Mouse (Mus musculus): ENCODE data around the gene Gpr18. TPM values are rescaled to one million over a fixed set of nuclear protein-coding genes. Genes with fewer than 3 reads are reported as not detected.

Gene Gpr18
- 31.4 to 45.9 TPM (median 34.6 TPM) in 3 replicates for total RNA-seq (2017)

DNA sequence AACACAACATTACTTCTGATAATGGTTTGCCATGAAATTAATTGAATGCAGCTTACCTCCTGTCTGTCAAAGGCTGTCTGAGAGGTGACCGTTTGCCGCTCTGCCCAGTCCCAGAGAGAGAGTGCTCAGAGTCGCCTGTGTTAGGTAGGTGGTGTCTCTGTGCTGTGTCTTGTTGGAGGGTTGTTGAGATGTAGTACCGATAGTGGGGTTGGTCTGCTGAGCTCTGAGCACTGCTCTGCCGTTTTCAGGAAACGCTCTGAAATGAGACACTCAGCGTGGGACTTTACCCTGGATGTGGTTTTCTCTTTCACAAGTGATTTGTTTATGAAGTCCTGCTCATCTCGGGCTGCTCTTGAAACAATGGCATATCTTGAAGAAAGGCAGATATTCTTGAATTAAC lies at the start of gene Gpr18:
Gene Gpr18, minus strand, starts transcription at position 161 of the 400 bp plus-strand sequence.
- ATAC-seq (replicated peaks; ENCODE audit: insufficient number of reproducible peaks, low FRiP score, low TSS enrichment, poor library complexity, severe bottlenecking) = peak; percentile 74

DNA sequence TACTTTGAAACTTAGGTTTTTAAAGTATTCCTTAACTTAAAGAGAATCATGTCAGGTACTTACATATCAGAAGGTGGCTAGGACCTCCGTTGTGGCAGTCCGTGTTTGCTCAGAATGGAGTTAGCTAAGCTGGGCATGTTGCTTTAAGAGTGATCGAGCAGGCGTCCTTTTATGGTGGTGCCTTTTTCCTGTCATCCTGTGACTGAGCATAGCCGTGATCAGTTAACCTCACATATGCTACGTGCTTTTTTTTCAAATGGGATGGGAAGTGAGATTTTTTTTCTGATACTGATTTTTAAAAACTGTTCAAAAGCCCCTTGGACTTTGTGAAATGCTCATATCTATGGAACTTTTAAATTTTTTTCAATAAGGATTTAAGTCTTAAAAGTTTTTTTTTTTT lies 49.4 kb upstream of the Gpr18 start, which contains the start of gene Gpr183:
Gene Gpr183, minus strand, starts transcription at position 206 of the 400 bp plus-strand sequence.
- ATAC-seq (replicated peaks; ENCODE audit: insufficient number of reproducible peaks, low FRiP score, low TSS enrichment, poor library complexity, severe bottlenecking) = no peak

DNA sequence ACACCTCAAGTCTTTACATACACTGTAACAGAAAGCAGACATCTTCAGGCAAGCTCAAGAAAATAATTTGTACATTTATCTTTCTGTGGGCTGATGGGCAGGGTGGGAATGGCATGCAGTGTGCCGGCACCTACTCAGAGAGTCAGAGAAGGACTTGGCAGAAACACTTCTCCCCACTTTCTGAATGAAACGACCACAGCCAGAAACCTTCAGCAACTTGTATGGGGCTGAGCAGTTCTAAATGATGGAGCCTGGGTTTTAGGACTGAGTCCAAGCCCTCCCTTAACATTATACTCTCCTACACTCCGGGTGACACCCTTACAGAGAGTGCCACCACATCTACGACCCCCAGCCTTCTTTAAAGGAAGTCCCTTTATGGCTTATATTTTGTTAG lies 48.4 kb upstream of the Gpr18 start:
- ATAC-seq (replicated peaks; ENCODE audit: insufficient number of reproducible peaks, low FRiP score, low TSS enrichment, poor library complexity, severe bottlenecking) = no peak

DNA sequence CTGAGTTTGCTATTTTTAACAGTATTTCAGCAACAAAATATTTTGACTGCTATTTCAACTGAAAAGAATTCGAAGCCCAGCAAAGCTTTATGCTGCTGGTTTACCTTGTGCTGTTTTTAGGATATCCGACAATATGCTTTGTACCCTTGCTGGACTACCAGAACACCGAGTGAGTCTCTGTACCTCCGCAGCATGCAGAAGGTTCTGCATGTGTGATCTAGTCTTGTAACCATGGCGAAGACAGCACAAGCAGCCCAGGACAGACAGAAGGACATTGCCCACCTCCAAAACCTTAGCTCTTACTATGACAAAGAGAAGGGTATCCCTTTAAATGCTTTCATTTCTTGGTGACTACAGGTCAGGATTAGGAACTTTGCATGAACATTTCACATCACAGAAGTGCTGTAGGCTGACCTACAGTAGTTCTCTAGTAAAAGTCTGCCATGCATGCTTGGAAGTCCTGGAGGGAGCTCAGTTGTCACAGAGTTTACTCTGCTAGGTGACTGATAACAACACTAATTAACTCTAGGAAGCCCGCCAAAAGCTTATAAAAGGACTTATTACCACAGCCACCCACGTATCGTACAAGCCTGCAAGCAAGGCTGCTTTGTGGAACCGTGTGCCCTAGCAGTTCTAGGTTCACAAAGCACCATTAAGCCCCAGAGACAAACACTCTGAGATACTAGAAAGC lies 47.8 kb upstream of the Gpr18 start:
- ATAC-seq (replicated peaks; ENCODE audit: insufficient number of reproducible peaks, low FRiP score, low TSS enrichment, poor library complexity, severe bottlenecking) = no peak

DNA sequence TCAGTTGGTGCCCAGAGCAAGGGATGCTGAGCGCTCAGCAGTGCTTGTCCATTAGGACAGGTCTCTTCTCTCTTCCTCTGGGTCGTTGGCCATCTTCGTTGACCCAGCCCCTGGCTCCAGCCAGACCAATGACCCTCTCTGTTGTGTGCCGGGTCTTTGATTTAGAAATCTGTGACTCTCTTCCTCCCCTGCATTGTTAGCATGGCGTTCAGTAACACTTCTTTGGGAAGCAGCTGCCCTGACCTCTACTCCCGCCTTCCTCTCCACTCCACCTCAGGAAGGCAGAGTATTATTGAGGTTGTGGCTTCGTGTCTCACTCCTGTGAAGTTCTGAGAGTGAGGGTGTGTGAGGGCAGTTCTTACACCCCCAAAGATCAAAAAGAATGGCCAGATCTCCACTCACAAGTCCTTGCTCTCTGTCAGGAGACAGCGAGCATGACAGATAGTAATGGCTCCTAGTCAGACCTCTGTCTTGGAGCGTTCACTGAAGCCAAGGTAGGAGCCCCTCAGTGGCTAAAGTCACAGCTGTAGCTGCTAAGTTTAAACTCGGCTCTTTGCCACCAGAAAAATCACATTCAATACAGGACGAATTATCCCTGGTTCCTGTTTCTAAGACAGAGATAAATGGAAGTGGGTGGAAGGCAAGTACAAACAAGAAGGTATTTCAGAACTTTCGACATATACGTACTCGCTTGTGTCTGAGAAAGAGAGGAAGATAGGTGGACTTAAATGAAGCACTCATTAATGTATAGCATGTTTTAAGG lies 46.7 kb upstream of the Gpr18 start:
- ATAC-seq (replicated peaks; ENCODE audit: insufficient number of reproducible peaks, low FRiP score, low TSS enrichment, poor library complexity, severe bottlenecking) = no peak

DNA sequence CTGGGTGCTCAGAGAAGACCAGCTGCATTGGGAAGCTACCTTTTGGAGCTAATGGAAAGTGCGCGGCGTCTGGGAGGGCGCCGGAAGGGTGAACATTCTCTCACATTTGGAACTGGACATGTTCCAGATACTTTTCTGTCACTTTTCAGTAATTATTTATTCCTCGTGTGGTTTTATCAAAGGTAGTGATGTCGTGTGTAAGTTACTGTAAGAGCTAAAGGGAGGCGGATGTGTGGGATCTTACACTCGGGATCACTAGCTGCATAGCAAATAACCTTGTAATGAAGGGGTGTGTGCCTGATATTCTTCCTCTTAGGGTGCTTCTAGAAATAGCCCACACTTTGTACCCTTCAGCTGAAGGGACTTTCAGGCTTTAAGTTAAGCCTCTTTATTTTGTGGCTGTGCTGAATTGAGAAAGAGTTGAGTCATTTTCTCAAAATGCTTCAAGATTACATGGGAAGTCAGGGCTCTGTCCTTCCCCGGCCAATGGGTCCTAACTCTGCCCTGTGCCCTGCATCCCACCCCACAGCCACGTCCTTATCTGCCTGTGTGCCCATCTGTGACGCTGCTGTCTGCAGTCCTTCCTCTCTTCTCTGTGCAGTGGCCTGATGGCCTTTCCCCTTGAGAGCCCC lies 46.0 kb upstream of the Gpr18 start:
- peak; percentile 49 for ATAC-seq (replicated peaks; ENCODE audit: insufficient number of reproducible peaks, low FRiP score, low TSS enrichment, poor library complexity, severe bottlenecking)

DNA sequence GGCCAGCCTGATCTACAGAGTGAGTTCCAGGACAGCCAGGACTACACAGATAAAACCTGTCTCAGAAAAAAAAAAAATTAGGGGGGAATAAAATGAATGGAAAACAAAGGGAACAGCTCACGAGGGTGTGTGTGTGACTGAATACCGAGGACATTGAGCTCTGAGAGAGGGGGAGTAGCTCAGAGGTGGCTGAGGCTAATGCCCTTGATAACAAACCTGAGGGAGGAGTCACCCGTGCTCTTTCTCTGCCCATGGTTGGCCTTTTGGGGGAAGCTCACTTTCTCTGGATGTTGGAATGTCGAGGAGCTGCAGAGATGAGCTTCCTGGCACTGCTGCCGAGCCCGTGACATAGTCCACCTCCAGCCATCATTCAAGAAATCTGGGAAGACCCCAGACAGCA lies 45.4 kb upstream of the Gpr18 start:
- ATAC-seq (replicated peaks; ENCODE audit: insufficient number of reproducible peaks, low FRiP score, low TSS enrichment, poor library complexity, severe bottlenecking) = no peak

DNA sequence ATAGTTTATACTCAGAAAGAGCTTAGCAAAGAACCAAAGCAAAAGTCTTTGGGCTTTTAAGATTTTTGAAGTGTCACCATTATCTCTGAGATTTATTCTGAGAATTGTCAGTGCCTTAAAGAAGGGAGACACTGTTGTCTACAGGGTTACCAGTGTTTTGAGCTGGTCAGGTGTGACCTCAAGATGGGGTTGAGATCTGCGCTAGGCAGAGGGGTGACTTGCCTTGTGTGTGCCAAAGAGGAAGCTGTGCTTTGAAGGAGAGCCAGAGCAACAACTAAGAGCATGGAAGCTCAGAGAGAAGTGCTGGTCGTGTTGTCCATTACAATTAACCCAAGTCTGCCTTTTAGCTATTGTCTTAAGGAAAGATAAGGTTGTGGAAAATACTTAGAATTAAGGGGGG lies 45.0 kb upstream of the Gpr18 start:
- ATAC-seq (replicated peaks; ENCODE audit: insufficient number of reproducible peaks, low FRiP score, low TSS enrichment, poor library complexity, severe bottlenecking) = no peak

DNA sequence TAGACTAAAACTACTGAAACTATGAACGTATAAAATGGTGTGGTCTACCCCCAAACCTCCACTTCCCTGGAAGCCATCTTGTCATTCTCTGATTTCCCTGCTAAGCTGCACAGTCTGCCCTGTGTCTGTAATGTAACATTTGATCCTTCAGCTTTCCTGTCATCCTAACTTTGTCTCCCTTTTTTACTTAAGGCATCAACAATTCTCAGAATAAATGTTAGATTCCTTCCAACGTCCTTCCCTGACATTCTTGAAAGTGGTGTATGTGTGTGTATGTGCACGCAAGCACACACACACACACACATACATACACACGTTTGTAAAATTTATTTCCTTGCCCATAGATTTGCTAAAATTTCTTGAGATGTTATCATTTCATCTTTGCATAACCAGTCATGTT lies 44.5 kb upstream of the Gpr18 start:
- no peak for ATAC-seq (replicated peaks; ENCODE audit: insufficient number of reproducible peaks, low FRiP score, low TSS enrichment, poor library complexity, severe bottlenecking)

DNA sequence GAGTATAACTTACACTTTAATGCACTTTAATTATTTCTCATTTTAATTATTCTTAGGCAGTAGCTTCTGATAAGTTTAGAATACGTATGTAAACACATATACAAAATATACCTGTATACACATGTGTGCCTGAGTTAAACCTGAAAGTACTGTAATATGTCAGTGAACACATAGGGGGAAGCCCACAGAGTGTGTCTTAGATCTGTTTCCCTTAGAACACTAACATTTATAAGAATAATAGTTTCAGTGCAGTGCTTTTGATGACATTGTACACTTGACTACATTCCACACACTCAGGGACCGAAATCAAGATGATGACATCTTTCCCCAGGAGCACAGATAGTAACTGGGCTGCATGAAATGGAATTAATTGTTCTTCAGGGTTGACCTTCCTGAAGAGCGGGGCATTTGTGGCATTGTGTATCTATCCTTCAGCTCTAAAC lies 44.0 kb upstream of the Gpr18 start:
- no peak for ATAC-seq (replicated peaks; ENCODE audit: insufficient number of reproducible peaks, low FRiP score, low TSS enrichment, poor library complexity, severe bottlenecking)

DNA sequence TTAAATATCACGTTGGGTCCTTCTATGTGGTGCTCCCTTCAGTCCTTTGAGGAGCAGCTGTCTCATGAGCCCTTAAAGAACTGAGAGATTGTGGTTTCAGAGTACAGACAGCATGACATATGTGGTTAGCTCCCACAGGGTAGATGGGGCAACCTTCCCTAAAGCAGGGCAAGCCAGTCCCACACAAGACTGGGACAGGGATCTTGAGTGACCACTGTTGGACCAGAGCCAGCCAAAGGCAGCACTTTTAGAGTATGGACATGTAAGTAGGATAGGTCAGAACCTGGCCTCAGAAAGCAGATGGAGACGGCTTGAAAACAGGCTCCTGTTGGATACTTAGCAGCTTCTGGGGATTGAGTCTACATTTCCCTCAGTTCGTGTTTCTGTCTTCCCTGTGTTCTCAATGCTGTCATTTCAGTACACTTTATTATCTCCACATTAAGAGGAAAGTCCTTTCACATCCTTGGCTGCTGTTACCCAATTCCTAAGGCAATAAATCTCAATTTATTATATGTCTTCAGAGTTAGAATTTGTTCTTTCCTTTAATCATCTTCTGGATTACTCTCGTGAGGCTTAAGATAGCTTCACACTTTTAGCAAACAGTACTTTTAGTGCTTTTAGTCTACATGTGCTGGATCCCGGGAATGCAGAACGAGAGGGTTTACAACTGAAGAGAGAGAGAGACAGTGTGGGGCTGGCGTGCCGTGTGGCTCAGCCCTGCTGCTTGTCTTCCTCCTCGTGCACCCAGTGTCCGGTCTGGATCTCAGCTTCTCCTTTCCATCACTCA lies 43.4 kb upstream of the Gpr18 start:
- ATAC-seq (replicated peaks; ENCODE audit: insufficient number of reproducible peaks, low FRiP score, low TSS enrichment, poor library complexity, severe bottlenecking) = peak; percentile 8; the same call in 1 of the 2 replicates

DNA sequence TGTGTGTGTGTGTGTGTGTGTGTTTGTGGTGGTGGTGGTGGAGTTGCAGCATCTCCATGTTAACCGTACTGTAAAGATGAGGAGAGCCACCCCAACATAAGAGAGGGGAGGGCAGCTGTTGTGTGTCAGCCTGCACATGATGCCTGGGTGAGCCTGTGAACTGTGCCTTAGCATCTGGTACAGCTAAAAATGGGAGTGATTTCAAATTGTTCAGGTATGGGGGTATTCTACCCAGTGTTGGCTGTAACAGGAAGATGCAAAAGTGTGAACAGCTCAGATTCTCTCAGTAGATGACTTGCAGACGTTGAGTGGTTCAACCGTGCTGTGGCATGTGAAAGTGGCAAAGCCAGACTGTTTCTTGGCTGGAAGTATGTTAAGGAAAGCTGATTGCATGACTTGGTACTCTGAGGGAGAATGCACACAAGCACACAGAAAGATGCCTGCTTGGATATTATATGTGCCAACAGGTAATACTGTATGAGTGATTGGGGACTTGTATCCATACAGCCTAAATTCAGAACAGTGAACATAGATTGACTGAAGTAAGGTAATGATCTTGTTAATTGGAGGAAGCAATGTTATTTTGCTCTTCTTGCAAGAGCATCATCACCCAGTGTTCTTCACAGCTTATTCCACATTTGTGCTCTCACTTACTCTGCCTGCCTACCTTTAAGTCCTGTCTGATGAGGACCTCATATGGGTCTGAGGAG lies 42.6 kb upstream of the Gpr18 start:
- ATAC-seq (replicated peaks; ENCODE audit: insufficient number of reproducible peaks, low FRiP score, low TSS enrichment, poor library complexity, severe bottlenecking) = no peak

DNA sequence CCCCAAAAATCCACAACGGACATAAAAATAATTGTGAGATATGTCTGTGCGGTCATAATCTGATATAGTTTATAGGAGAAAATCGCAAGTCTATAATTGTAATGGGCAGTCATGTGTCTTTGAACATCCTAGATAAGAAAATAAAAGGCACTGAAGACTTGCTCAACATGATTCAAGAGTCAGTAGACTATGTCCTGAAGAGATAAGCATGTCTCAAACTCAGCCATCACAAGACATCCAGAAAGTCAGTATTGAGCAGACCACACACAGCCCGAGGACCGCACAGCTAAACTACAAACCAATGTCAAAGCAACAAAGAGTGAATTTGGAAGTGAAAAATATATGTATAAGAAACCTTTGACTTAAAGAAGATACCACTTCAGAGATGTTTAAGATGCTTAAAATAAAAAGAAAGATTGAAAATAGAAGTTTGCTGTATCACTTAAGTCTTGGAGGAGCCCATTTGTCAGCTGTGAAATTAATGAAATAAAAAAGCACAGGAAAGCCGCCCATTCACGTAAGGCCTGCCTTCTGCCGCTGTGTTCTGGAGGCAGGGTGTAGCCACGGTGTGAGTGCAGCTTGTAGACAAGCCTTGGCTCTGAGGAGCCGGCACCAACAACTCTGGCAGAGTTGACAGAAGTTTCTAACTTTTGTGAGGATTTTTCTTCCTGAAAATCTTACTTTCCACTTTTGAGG lies 41.7 kb upstream of the Gpr18 start:
- no peak for ATAC-seq (replicated peaks; ENCODE audit: insufficient number of reproducible peaks, low FRiP score, low TSS enrichment, poor library complexity, severe bottlenecking)

DNA sequence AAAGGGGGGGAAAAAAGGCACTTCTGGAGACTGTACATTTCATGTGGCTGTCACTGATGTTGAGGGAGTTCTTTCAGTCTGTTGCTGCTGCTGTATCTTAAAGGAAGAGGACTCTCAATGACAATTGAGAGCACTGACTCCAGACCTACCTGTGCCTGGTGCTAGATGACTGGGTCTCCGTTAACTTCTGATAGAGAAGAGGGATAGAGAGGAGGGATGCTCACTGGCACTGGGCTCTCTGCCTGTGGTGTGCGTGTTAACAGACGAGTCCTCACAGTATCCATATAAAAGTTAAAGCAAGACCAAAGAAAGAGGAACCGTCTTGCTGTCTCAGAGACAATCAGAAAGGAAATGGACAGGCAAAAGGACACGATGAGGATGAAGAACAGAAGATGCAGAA lies 40.7 kb upstream of the Gpr18 start:
- ATAC-seq (replicated peaks; ENCODE audit: insufficient number of reproducible peaks, low FRiP score, low TSS enrichment, poor library complexity, severe bottlenecking) = no peak

DNA sequence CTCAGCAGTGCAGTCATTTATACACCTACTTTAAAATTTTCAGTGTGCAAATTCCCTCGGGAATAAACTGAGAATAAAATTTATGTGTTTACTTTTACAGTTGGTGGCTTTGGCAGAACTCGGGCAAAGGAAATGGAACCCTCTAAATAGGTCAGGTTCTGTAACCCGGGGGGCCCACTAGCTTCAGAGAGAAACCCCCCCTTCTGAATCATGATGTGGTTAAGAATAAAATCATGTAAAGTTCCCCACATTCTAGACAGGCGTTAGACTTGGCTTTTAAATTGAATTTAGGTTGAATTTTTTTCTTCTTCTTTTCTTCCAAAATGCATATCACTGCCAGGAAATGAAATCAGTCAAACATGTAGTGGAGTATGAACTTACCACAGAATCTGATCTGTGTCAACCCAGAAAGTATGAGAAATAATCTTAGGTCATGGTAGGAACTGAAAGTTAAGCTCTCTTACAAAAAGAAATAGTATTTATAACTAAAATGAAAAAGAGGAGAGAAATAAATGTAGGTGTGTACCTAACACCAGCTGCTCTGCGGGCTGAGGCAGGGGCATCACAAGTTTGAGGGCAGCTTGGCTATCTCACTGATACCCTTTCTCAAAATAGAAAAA lies 39.7 kb upstream of the Gpr18 start:
- ATAC-seq (replicated peaks; ENCODE audit: insufficient number of reproducible peaks, low FRiP score, low TSS enrichment, poor library complexity, severe bottlenecking) = no peak

DNA sequence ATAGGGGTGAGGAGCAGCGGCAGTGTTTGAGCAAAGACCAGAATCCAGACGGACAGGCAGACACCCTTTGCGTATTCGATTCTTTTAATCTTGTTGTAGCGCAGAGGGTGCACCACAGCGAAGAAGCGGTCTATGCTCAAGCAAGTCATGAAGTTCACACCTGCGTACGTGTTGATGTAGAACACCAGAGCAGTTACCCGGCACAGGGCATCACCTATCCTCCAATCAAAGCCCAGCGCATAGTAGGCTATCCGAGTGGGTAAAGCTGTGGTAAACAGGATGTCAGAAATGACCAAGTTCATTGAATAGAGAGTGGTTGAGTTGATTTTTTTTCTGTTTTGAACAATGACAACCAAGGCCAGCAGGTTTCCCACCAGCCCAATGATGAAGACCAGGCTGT lies 39.0 kb upstream of the Gpr18 start:
- 0 out of 2 replicates have a peak, but pooled peaks have one; percentile 30 for ATAC-seq (replicated peaks; ENCODE audit: insufficient number of reproducible peaks, low FRiP score, low TSS enrichment, poor library complexity, severe bottlenecking)

DNA sequence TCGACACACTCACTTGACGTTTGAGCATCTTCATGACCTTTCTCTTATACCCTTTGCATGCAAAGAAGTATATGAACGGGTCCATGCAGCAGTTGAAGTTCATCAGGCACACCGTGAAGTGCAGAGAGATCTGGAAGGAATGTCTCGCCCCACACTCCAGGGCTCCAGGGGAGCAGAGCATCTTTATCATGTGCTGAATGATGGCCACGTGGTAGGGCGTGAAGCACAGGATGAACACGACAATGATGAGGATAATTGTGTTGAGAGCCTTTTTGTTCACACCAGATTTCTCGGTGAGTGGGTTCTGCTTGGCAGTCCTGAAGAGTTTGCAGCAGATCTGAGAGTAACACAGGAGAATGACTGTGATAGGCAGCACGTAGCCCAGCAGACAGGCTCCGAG lies 38.5 kb upstream of the Gpr18 start:
- ATAC-seq (replicated peaks; ENCODE audit: insufficient number of reproducible peaks, low FRiP score, low TSS enrichment, poor library complexity, severe bottlenecking) = no peak

DNA sequence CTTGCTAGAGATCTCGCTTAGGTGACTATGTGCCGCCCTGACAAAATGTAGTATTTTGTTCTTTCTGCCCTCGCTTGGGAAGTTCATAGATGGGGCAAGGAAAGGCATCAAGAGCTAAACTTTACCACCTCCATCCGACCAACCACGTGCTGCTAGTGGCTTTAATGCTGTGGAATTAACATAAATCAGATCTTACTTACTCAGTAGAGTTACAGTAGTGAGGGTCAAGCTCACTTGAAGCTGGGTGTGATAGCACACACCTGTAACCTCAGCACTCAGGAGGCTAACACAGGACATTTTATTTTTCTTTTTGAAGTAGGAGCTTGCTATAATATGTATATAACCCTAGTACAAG lies 36.4 kb upstream of the Gpr18 start:
- ATAC-seq (replicated peaks; ENCODE audit: insufficient number of reproducible peaks, low FRiP score, low TSS enrichment, poor library complexity, severe bottlenecking) = no peak

Data from monocyte, adult 5-6 weeks (primary cell).